Mouse (Mus musculus) CH12.LX (cell line): ENCODE data around the gene Commd1. TPM values are rescaled to one million over a fixed set of nuclear protein-coding genes. Genes with fewer than 3 reads are reported as not detected.

Experiments
- DNase-seq: peaks from one replicate; pipeline ENCODE4 v3.0.0-alpha.2; 2013; ENCODE audit errors: extremely low read depth
- H3K27ac ChIP-seq: 2 replicates; pipeline ENCODE4 v1.5.1; 2012; ENCODE audit warnings: low read depth, mild to moderate bottlenecking, control low read depth, moderate library complexity; ENCODE audit not compliant: insufficient read depth
- H3K27me3 ChIP-seq: replicated peaks from 2 replicates; pipeline ENCODE3; 2012; ENCODE audit warnings: inconsistent platforms
- H3K36me3 ChIP-seq, 2 experiments: replicated peaks in 1 of 2; 2 replicates each; pipeline versions ENCODE3 to v1.6.1; 2012; ENCODE audit warnings: inconsistent platforms in 1 of 2, low read length in 1 of 2, mild to moderate bottlenecking in 1 of 2, mixed read lengths in 1 of 2, moderate library complexity in 1 of 2; ENCODE audit not compliant: control insufficient read depth in 1 of 2, insufficient read depth in 1 of 2
- H3K4me1 ChIP-seq, 2 experiments: 2 replicates each; pipeline ENCODE4 v1.6.1; 2012; ENCODE audit warnings: inconsistent platforms in 1 of 2, moderate library complexity in 1 of 2; ENCODE audit not compliant: insufficient read depth in 2 of 2, control insufficient read depth in 1 of 2
- H3K4me2 ChIP-seq: 2 replicates; pipeline ENCODE4 v1.6.1; 2012; ENCODE audit warnings: low read depth, mild to moderate bottlenecking, control low read depth; ENCODE audit not compliant: poor library complexity, insufficient read depth, severe bottlenecking
- H3K4me3 ChIP-seq, 3 experiments: fragments of 150-350 bp in 1 of 3; sonication (generic) in 1 of 3; replicated peaks in 1 of 3; 2 replicates each; pipeline versions ENCODE3 to v1.5.1; 2011 to 2012; ENCODE audit warnings: low read depth in 2 of 3, low read length in 2 of 3, mild to moderate bottlenecking in 2 of 3, moderate library complexity in 2 of 3, control low read depth in 1 of 3, improper control_type of control experiment in 1 of 3, inconsistent platforms in 1 of 3, mixed read lengths in 1 of 3; ENCODE audit not compliant: poor library complexity in 1 of 3
- H3K79me2 ChIP-seq: replicated peaks from 2 replicates; pipeline ENCODE4 v1.6.1; 2012; ENCODE audit warnings: mild to moderate bottlenecking, moderate library complexity; ENCODE audit not compliant: control insufficient read depth, poor library complexity, insufficient read depth, severe bottlenecking; ENCODE audit errors: extremely low read depth
- H3K9ac ChIP-seq: 2 replicates; pipeline ENCODE4 v1.6.1; 2012; ENCODE audit warnings: low read depth, mild to moderate bottlenecking, control low read depth, moderate library complexity; ENCODE audit not compliant: insufficient read depth
- H3K9me3 ChIP-seq: replicated peaks from 2 replicates; pipeline ENCODE3; 2012; ENCODE audit warnings: low read length, inconsistent platforms, mixed read lengths
- BHLHE40 ChIP-seq: IDR thresholded peaks from 2 replicates; pipeline ENCODE4 v1.6.1; 2011; ENCODE audit warnings: mild to moderate bottlenecking, low read depth, low read length, improper control_type of control experiment
- CHD1 ChIP-seq: IDR thresholded peaks from 2 replicates; pipeline ENCODE4 v1.6.1; 2012; ENCODE audit warnings: low read depth, low read length, improper control_type of control experiment, inconsistent platforms
- CHD2 ChIP-seq: IDR thresholded peaks from 2 replicates; pipeline ENCODE4 v1.6.1; 2011; ENCODE audit warnings: low read length, improper control_type of control experiment
- CTCF ChIP-seq, 2 experiments: IDR thresholded peaks in 1 of 2; conservative IDR thresholded peaks in 1 of 2; 2 replicates each; pipeline ENCODE4 v1.5.1; 2011 to 2012; ENCODE audit warnings: low read depth in 2 of 2, low read length in 2 of 2, improper control_type of control experiment in 1 of 2, inconsistent platforms in 1 of 2, mild to moderate bottlenecking in 1 of 2, moderate library complexity in 1 of 2
- E2F4 ChIP-seq: IDR thresholded peaks from 2 replicates; pipeline ENCODE4 v1.6.1; 2011; ENCODE audit warnings: low read depth, low read length, improper control_type of control experiment; ENCODE audit not compliant: insufficient replicate concordance
- ELF1 ChIP-seq: IDR thresholded peaks from 2 replicates; pipeline ENCODE4 v1.6.1; 2014; ENCODE audit warnings: low read depth, mild to moderate bottlenecking, inconsistent platforms, low read length, improper control_type of control experiment
- EP300 ChIP-seq: IDR thresholded peaks from 2 replicates; pipeline ENCODE4 v1.6.1; 2011; ENCODE audit warnings: low read length, improper control_type of control experiment
- GABPA ChIP-seq: IDR thresholded peaks from 2 replicates; pipeline ENCODE4 v1.6.1; 2012; ENCODE audit warnings: low read depth, low read length, improper control_type of control experiment, inconsistent platforms; ENCODE audit not compliant: insufficient replicate concordance
- IRF4 ChIP-seq: IDR thresholded peaks from 2 replicates; pipeline ENCODE4 v1.6.1; 2014; ENCODE audit warnings: low read depth, mild to moderate bottlenecking, inconsistent platforms, low read length, improper control_type of control experiment
- JUND ChIP-seq: conservative IDR thresholded peaks from 2 replicates; pipeline ENCODE4 v1.6.1; 2011; ENCODE audit warnings: low read depth, low read length, improper control_type of control experiment
- KAT2A ChIP-seq: IDR thresholded peaks from 2 replicates; pipeline ENCODE4 v1.6.1; 2012; ENCODE audit warnings: low read length, improper control_type of control experiment, inconsistent platforms; ENCODE audit not compliant: insufficient replicate concordance
- MAFK ChIP-seq: IDR thresholded peaks from 2 replicates; pipeline ENCODE4 v1.6.1; 2011; ENCODE audit warnings: low read length, improper control_type of control experiment; ENCODE audit not compliant: insufficient replicate concordance
- MAX ChIP-seq: IDR thresholded peaks from 2 replicates; pipeline ENCODE4 v1.6.1; 2011; ENCODE audit warnings: low read length, improper control_type of control experiment
- MEF2A ChIP-seq: IDR thresholded peaks from 2 replicates; pipeline ENCODE4 v1.6.1; 2014; ENCODE audit warnings: low read depth, mild to moderate bottlenecking, inconsistent platforms, low read length, improper control_type of control experiment, borderline replicate concordance
- NELFE ChIP-seq: IDR thresholded peaks from 2 replicates; pipeline ENCODE4 v1.6.1; 2011; ENCODE audit warnings: low read depth, low read length, improper control_type of control experiment
- NRF1 ChIP-seq: IDR thresholded peaks from 2 replicates; pipeline ENCODE4 v1.6.1; 2014; ENCODE audit warnings: low read depth, mild to moderate bottlenecking, inconsistent platforms, low read length, improper control_type of control experiment, moderate library complexity
- POLR2A ChIP-seq: IDR thresholded peaks from 2 replicates; pipeline ENCODE4 v1.6.1; 2011; ENCODE audit warnings: low read depth, mild to moderate bottlenecking, improper control_type of control experiment, low read length
- POLR2AphosphoS2 ChIP-seq: IDR thresholded peaks from 2 replicates; pipeline ENCODE4 v1.6.1; 2011; ENCODE audit warnings: low read depth, low read length, improper control_type of control experiment
- RAD21 ChIP-seq: IDR thresholded peaks from 2 replicates; pipeline ENCODE4 v1.6.1; 2011; ENCODE audit warnings: low read depth, mild to moderate bottlenecking, low read length, improper control_type of control experiment, moderate library complexity
- RCOR1 ChIP-seq: conservative IDR thresholded peaks from 2 replicates; pipeline ENCODE4 v1.6.1; 2012; ENCODE audit warnings: low read depth, mild to moderate bottlenecking, inconsistent platforms, low read length, improper control_type of control experiment
- SIN3A ChIP-seq: IDR thresholded peaks from 2 replicates; pipeline ENCODE4 v1.6.1; 2012; ENCODE audit warnings: low read length, improper control_type of control experiment, inconsistent platforms
- SMC3 ChIP-seq: IDR thresholded peaks from 2 replicates; pipeline ENCODE4 v1.6.1; 2011; ENCODE audit warnings: low read depth, low read length, improper control_type of control experiment
- TBP ChIP-seq: conservative IDR thresholded peaks from 2 replicates; pipeline ENCODE4 v1.6.1; 2011; ENCODE audit warnings: low read depth, low read length, improper control_type of control experiment
- TCF12 ChIP-seq: IDR thresholded peaks from 2 replicates; pipeline ENCODE4 v1.6.1; 2014; ENCODE audit warnings: low read depth, mild to moderate bottlenecking, inconsistent platforms, low read length, improper control_type of control experiment
- UBTF ChIP-seq: IDR thresholded peaks from 2 replicates; pipeline ENCODE4 v1.6.1; 2012; ENCODE audit warnings: low read depth, mild to moderate bottlenecking, inconsistent platforms, low read length, improper control_type of control experiment, moderate library complexity
- USF1 ChIP-seq: IDR thresholded peaks from 2 replicates; pipeline ENCODE4 v1.6.1; 2014; ENCODE audit warnings: low read depth, mild to moderate bottlenecking, inconsistent platforms, low read length, improper control_type of control experiment
- USF2 ChIP-seq: conservative IDR thresholded peaks from 2 replicates; pipeline ENCODE4 v1.6.1; 2011; ENCODE audit warnings: low read depth, low read length, improper control_type of control experiment
- ZC3H11A ChIP-seq: IDR thresholded peaks from 2 replicates; pipeline ENCODE4 v1.6.1; 2012; ENCODE audit warnings: low read depth, mild to moderate bottlenecking, inconsistent platforms, low read length, improper control_type of control experiment
- ZNF384 ChIP-seq: IDR thresholded peaks from 2 replicates; pipeline ENCODE4 v1.6.1; 2012; ENCODE audit warnings: low read depth, low read length, improper control_type of control experiment, inconsistent platforms
- dilution Hi-C: fragments of 300-500 bp; cut with MboI; formaldehyde crosslinking; loops from 2 replicates; pipeline ENCODE4 v1.14.3; 2020; ENCODE audit warnings: low sequenced_read_pairs; ENCODE audit not compliant: extremely low pct_unique_long_range_greater_than_20kb, extremely low pct_ligation_motif_present
- in situ Hi-C: fragments of 300-500 bp; cut with MboI; formaldehyde crosslinking; loops from 3 replicates; pipeline ENCODE4 v1.14.3; 2019; ENCODE audit warnings: low sequenced_read_pairs, low pct_ligation_motif_present, low pct_unique_long_range_greater_than_20kb, mixed read lengths
- polyA plus RNA-seq: library from polyadenylated mRNA; unstranded; fragments of >175 nt; gene quantifications from 2 replicates; pipeline ENCODE4 v1.2.1, GENCODE M21; 2012; ENCODE audit warnings: low read depth; ENCODE audit not compliant: insufficient read length
- total RNA-seq, 2 experiments: library from RNA; depleted of rRNA; stranded (reverse); fragments of 300-350 nt in 1 of 2; fragments of >200 nt in 1 of 2; gene quantifications; 2 replicates each; pipeline ENCODE4 v1.2.3; 2012 to 2014

Commd1 gene
- total and polyA plus RNA-seq, 3 experiments, result 109 to 163 (median 113) TPM

DNA sequence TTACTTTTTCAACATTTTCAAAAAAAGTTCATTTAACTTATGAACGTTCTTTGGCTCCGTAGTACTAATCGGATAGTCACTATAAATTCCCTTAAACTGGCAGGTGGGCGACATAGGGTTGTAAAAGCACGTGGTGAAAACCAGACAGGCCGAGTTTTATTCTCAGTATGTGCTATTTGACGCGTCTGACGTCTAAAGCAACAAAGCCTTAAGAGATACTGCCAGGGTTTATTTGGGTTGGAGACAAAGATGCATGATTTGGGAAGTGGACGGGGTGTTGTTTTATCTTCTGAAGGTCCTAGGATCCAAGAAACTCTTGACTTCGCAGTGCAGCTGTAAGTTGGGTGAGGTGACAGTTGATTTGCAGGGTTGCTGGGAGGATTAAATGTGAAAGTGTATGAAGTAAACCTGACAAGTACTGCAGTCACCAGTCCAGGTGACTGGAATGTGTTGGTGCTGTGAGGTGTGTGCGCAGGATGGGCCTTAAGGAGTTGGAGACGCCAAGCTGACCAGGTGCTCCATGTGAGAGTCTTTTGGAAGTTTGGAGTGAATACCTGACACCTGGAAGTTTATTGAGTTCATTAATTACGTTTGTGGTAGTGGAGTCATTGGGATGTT lies 9.1 kb upstream of the Commd1 start:
- Histone ChIP-seq H3K36me3 (peaks cover 22 to 46% of the 10 kb centered on the region in 2 experiments), H3K4me3 (peak overlapping the region; percentile 89 to 99 (median 97)), H3K79me2 (peaks cover 43% of the 10 kb centered on the region), H3K9ac (peak overlapping the region; percentile 88), H3K4me2 (peak overlapping the region; percentile 64), H3K27ac (no peak overlapping the region), H3K27me3 (no peaks in the 10 kb centered on the region)
- dilution Hi-C loops, result no loop called here
- no peak for DNase-seq
- TF ChIP-seq CHD1 (0 out of 2 replicates have a peak, but pooled peaks have one; percentile 31), ZNF384 (no peak), RAD21 (no peak), MAX (peak; percentile 77)
- TF ChIP-seq, all 38 proteins: peak for 2
- H3K4me1 ChIP-seq, result peaks cover 0 to 39% of the 10 kb centered on the region in 2 experiments; a peak in 2 of 4 replicates
- no peaks in the 10 kb centered on the region for H3K9me3 ChIP-seq
- in situ Hi-C loops, result no loop called here

DNA sequence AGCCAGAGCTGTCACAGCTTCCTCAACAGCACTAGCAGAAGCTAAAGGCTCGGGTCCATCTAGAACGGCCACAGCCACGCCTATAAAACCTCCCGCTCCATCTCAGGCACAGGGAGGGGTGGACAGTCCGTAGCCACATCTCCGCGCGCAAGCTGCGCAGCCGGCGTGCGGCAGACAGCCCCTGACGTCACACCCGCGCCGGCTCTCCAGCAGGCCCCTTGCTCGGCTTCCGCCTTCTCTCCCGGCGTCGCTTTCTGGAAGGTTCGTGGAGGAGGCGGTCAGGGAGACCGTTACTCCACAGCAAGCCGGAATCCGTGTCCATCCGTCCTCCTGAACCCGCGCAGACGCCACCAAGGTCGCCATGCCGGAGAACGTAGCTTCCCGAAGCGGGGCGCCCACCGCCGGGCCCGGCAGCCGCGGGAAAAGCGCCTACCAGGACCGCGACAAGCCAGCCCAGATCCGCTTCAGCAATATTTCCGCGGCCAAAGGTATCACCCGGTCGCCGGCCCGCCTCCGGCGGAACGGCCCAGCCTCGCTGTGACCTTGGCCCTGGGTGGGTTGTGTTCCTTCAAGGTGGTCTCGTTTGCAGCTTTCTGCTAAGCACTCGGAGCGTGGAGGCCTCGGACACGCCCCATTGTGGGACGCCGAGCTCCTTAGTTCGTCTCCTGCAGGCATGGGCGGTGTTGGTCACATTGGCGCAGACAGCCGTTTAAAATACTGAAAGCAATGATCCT lies 8.4 kb upstream of the Commd1 start, which contains the start of gene Cct4:
Gene Cct4, plus strand, starts transcription at position 127 of the 734 bp plus-strand sequence.
- dilution Hi-C loops, result no loop called here
- Histone ChIP-seq H3K36me3 (peaks cover 17 to 38% of the 10 kb centered on the region in 2 experiments), H3K4me1 (peaks cover 0 to 39% of the 10 kb centered on the region in 2 experiments; a peak in 2 of 4 replicates), H3K9ac (peak within 1 kb of the TSS; percentile 88), H3K9me3 (no peaks in the 10 kb centered on the region), H3K79me2 (peaks cover 40% of the 10 kb centered on the region), H3K4me2 (peak within 1 kb of the TSS; percentile 75), H3K27ac (peak within 1 kb of the TSS; percentile 63), H3K4me3 (peak within 1 kb of the TSS; percentile 89 to 99 (median 97)), H3K27me3 (no peaks in the 10 kb centered on the region)
- in situ Hi-C loops, result no loop called here
- peak; percentile 94 for DNase-seq
- TF ChIP-seq ZNF384 (peak; percentile 20; the same call in 1 of the 2 replicates), ELF1 (peak; percentile 99), RAD21 (no peak), CHD1 (no peak; the same call in 1 of the 2 replicates), TBP (peak; percentile 88; the same call in 1 of the 2 replicates), POLR2AphosphoS2 (peak; percentile 94), CHD2 (no peak), SMC3 (no peak), IRF4 (no peak), NRF1 (peak; percentile 79), BHLHE40 (0 out of 2 replicates have a peak, but pooled peaks have one; percentile 4), ZC3H11A (no peak), NELFE (peak; percentile 99), KAT2A (peak; percentile 98), CTCF (conservative IDR thresholded peaks at IDR 0.05 in 1 of 2, IDR thresholded peaks at IDR 0.05 in 1 of 2; ENCODE audit: low read depth in 2 of 2, low read length in 2 of 2) (no peak), UBTF (peak; percentile 90), E2F4 (peak; percentile 20; the same call in 1 of the 2 replicates), EP300 (no peak), JUND (no peak), USF1 (no peak), POLR2A (peak; percentile 98), SIN3A (peak; percentile 99), GABPA (peak; percentile 48; the same call in 1 of the 2 replicates), TCF12 (peak; percentile 98), USF2 (no peak), MAFK (0 out of 2 replicates have a peak, but pooled peaks have one; percentile 11), MAX (peak; percentile 98), RCOR1 (peak; percentile 25; the same call in 1 of the 2 replicates), MEF2A (peak; percentile 78)
